Mouse (Mus musculus) MEL (cell line): Measurements from ENCODE around the gene Gm13696. TPM values are rescaled to one million over a fixed set of nuclear protein-coding genes. Genes with fewer than 3 reads are reported as not detected.
"Not testable (repeated sequence)": the region's sequence is repeated elsewhere in the genome, so short reads cannot be mapped to it uniquely, and the experiment has no call there.

ENCODE experiments used
- DNase-seq: peaks from one replicate; pipeline ENCODE4 v3.0.0; 2011; ENCODE audit warnings: low read depth, low spot score
- H3K27ac ChIP-seq: 2 replicates; pipeline ENCODE4 v1.5.1; 2012; ENCODE audit warnings: low read depth, mild to moderate bottlenecking, control low read depth, low read length, moderate library complexity; ENCODE audit not compliant: control insufficient read depth
- H3K27me3 ChIP-seq, 2 experiments: fragments of 150-350 bp in 1 of 2; sonication (generic) in 1 of 2; 2 replicates each; pipeline ENCODE4 v1.6.1; 2012; ENCODE audit warnings: low read length in 2 of 2, mild to moderate bottlenecking in 2 of 2, improper control_type of control experiment in 1 of 2, moderate library complexity in 1 of 2; ENCODE audit not compliant: insufficient read depth in 2 of 2, control insufficient read depth in 1 of 2
- H3K36me3 ChIP-seq, 2 experiments: 2 replicates each; pipeline ENCODE4 v1.6.1; 2012 to 2014; ENCODE audit warnings: low read length in 2 of 2, improper control_type of control experiment in 1 of 2, inconsistent platforms in 1 of 2, mild to moderate bottlenecking in 1 of 2; ENCODE audit not compliant: insufficient read depth in 2 of 2, control insufficient read depth in 1 of 2
- H3K4me1 ChIP-seq, 2 experiments: fragments of 150-350 bp in 1 of 2; sonication (generic) in 1 of 2; 2 replicates each; pipeline ENCODE4 v1.6.1; 2012; ENCODE audit warnings: low read length in 2 of 2, improper control_type of control experiment in 1 of 2, mild to moderate bottlenecking in 1 of 2; ENCODE audit not compliant: insufficient read depth in 2 of 2, control insufficient read depth in 1 of 2
- H3K4me3 ChIP-seq, 2 experiments: fragments of 150-350 bp in 1 of 2; sonication (generic) in 1 of 2; 2 replicates each; pipeline ENCODE4 v1.5.1; 2012; ENCODE audit warnings: low read depth in 2 of 2, low read length in 2 of 2, mild to moderate bottlenecking in 2 of 2, moderate library complexity in 2 of 2, control low read depth in 1 of 2, improper control_type of control experiment in 1 of 2; ENCODE audit not compliant: control insufficient read depth in 1 of 2, insufficient read depth in 1 of 2
- H3K79me2 ChIP-seq: 2 replicates; pipeline ENCODE4 v1.6.1; 2012; ENCODE audit warnings: mild to moderate bottlenecking, low read length, moderate library complexity; ENCODE audit not compliant: control insufficient read depth, poor library complexity, insufficient read depth
- H3K9ac ChIP-seq: 2 replicates; pipeline ENCODE4 v1.6.1; 2012; ENCODE audit warnings: low read depth, mild to moderate bottlenecking, control low read depth, low read length, moderate library complexity; ENCODE audit not compliant: control insufficient read depth, poor library complexity, severe bottlenecking
- H3K9me3 ChIP-seq: fragments of 150-350 bp; sonication (generic); replicated peaks from 2 replicates; pipeline ENCODE4 v1.6.1; 2012; ENCODE audit warnings: mild to moderate bottlenecking, low read length, improper control_type of control experiment, moderate library complexity; ENCODE audit not compliant: insufficient read depth
- BHLHE40 ChIP-seq: IDR thresholded peaks from 2 replicates; pipeline ENCODE4 v1.6.1; 2012; ENCODE audit warnings: low read depth, mild to moderate bottlenecking, inconsistent platforms, low read length, improper control_type of control experiment, borderline replicate concordance
- CHD1 ChIP-seq: IDR thresholded peaks from 2 replicates; pipeline ENCODE4 v1.6.1; 2012; ENCODE audit warnings: low read depth, mild to moderate bottlenecking, inconsistent platforms, low read length, improper control_type of control experiment
- CHD2 ChIP-seq: IDR thresholded peaks from 2 replicates; pipeline ENCODE4 v1.6.1; 2011; ENCODE audit warnings: low read length, improper control_type of control experiment
- ELF1 ChIP-seq: IDR thresholded peaks from 2 replicates; pipeline ENCODE4 v1.6.1; 2014; ENCODE audit warnings: low read depth, mild to moderate bottlenecking, inconsistent platforms, low read length, improper control_type of control experiment, moderate library complexity
- GABPA ChIP-seq: IDR thresholded peaks from 2 replicates; pipeline ENCODE4 v1.6.1; 2012; ENCODE audit warnings: low read depth, mild to moderate bottlenecking, inconsistent platforms, low read length, improper control_type of control experiment, moderate library complexity
- JUND ChIP-seq: IDR thresholded peaks from 2 replicates; pipeline ENCODE4 v1.6.1; 2011; ENCODE audit warnings: low read depth, mild to moderate bottlenecking, improper control_type of control experiment, low read length
- KAT2A ChIP-seq: conservative IDR thresholded peaks from 2 replicates; pipeline ENCODE4 v1.6.1; 2012; ENCODE audit warnings: low read depth, low read length, improper control_type of control experiment, inconsistent platforms
- MAX ChIP-seq: IDR thresholded peaks from 2 replicates; pipeline ENCODE4 v1.6.1; 2011; ENCODE audit warnings: low read length, improper control_type of control experiment
- MEF2A ChIP-seq: IDR thresholded peaks from 2 replicates; pipeline ENCODE4 v1.6.1; 2014; ENCODE audit warnings: low read depth, mild to moderate bottlenecking, inconsistent platforms, low read length, improper control_type of control experiment; ENCODE audit not compliant: poor library complexity, insufficient replicate concordance, severe bottlenecking; ENCODE audit errors: extremely low read depth
- MYC ChIP-seq: IDR thresholded peaks from 2 replicates; pipeline ENCODE4 v1.6.1; 2011; ENCODE audit warnings: low read depth, mild to moderate bottlenecking, low read length, improper control_type of control experiment, moderate library complexity
- POLR2AphosphoS5 ChIP-seq: IDR thresholded peaks from 2 replicates; pipeline ENCODE4 v1.6.1; 2012; ENCODE audit warnings: low read depth, borderline replicate concordance, mild to moderate bottlenecking, inconsistent platforms, low read length, moderate library complexity, mixed read lengths
- RAD21 ChIP-seq: IDR thresholded peaks from 2 replicates; pipeline ENCODE4 v1.6.1; 2011; ENCODE audit warnings: mild to moderate bottlenecking, low read depth, low read length, improper control_type of control experiment
- TBP ChIP-seq: IDR thresholded peaks from 2 replicates; pipeline ENCODE4 v1.8.0; 2011; ENCODE audit warnings: low read depth, low read length, improper control_type of control experiment
- USF1 ChIP-seq: IDR thresholded peaks from 2 replicates; pipeline ENCODE4 v1.6.1; 2014; ENCODE audit warnings: low read depth, mild to moderate bottlenecking, inconsistent platforms, low read length, improper control_type of control experiment, moderate library complexity
- USF2 ChIP-seq, 2 experiments: IDR thresholded peaks; 2 replicates each; pipeline ENCODE4 v1.6.1; 2011 to 2012; ENCODE audit warnings: improper control_type of control experiment in 2 of 2, low read length in 2 of 2, borderline replicate concordance in 1 of 2, inconsistent platforms in 1 of 2, low read depth in 1 of 2, mild to moderate bottlenecking in 1 of 2; ENCODE audit not compliant: insufficient read depth in 1 of 2
- ZMIZ1 ChIP-seq: IDR thresholded peaks from 2 replicates; pipeline ENCODE4 v1.6.1; 2012; ENCODE audit warnings: low read depth, mild to moderate bottlenecking, inconsistent platforms, low read length, improper control_type of control experiment, moderate library complexity
- ZNF384 ChIP-seq: IDR thresholded peaks from 2 replicates; pipeline ENCODE4 v1.6.1; 2012; ENCODE audit warnings: low read depth, mild to moderate bottlenecking, inconsistent platforms, low read length, improper control_type of control experiment
- polyA plus RNA-seq, 2 experiments: library from polyadenylated mRNA; stranded (reverse) in 1 of 2; unstranded in 1 of 2; fragments of >175 nt in 1 of 2; fragments of >200 nt in 1 of 2; gene quantifications; 2 replicates each; pipeline versions ENCODE4 v1.2.1 to v1.2.4; 2012; ENCODE audit warnings: low replicate concordance in 2 of 2, low read depth in 1 of 2; ENCODE audit not compliant: insufficient read length in 2 of 2, insufficient read depth in 1 of 2, missing spikeins in 1 of 2
- total RNA-seq: library from RNA; depleted of rRNA; stranded (reverse); fragments of 300-350 nt; gene quantifications from 2 replicates; pipeline ENCODE4 v1.2.3, GENCODE M21; 2012; rRNA removed

Gene Gm13696
- total RNA-seq (0.08 TPM in 1 of 2 replicates, not detected in the other), polyA plus RNA-seq (under 1 TPM in 1 of 2 experiments, not detected in 1; 0.08 TPM)

DNA sequence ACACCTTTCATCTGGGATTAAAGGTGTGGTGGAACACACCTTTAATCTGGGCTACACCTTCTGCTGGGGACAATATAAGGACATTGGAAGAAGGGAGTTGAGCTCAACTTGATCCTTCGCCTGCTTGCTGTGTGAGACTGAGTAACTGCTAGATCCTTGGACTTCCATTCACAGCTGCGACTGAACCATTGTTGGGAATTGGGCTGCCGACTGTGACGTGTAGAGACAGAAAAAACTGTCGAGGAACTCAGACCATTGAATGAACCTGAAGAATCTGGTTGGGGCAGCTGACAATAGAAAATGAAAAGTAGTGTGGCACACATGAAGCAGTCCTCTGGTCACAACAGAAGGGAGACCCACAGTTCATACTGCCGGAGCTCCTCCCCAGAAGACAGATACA lies at the start of gene Gm13696:
Gene Gm13696, plus strand, starts transcription at position 301 of the 400 bp plus-strand sequence.
- not testable (repeated sequence) for H3K36me3 ChIP-seq, H3K27me3 ChIP-seq, H3K79me2 ChIP-seq, H3K4me1 ChIP-seq, H3K27ac ChIP-seq, DNase-seq, H3K4me3 ChIP-seq, H3K9me3 ChIP-seq, H3K9ac ChIP-seq

DNA sequence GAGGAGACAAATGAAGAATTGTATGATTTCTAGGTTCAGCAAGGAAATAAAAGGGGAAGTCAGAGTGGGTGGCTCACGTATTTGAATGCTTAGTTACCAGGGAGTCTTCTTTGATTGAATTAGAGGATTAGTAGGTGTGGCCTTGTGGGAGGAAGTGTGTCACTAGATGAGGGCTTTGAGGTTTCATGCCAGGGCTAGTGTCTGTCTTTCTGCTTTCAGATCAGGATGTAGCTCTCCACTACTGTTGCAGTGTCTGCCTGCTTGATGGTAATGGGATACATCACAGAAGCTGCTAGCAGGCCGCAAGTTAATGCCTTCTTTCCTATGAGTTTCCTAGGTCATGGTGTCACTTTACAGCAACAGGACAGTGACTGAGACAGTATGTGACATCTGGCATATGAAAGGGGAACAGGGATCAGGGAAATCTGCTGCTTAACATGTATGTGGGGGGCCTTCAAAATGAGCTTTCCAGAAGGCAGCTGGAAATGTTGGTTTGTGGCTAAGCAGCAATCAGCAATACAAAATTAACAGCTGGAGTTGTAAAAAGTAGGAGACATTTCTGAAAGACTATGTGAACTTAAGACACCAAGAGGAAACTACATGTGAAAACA lies 43.3 kb upstream of the Gm13696 start:
- peaks cover 0 to 2% of the 10 kb centered on the region in 2 experiments; a peak in 1 of 4 replicates for H3K27me3 ChIP-seq
- peak; percentile 35 for DNase-seq
- no peaks in the 10 kb centered on the region for H3K36me3 ChIP-seq
- no peaks in the 10 kb centered on the region for H3K9me3 ChIP-seq
- H3K9ac ChIP-seq, result no peak overlapping the region
- no peak overlapping the region for H3K4me3 ChIP-seq
- H3K79me2 ChIP-seq, result no peaks in the 10 kb centered on the region
- no peaks in the 10 kb centered on the region for H3K4me1 ChIP-seq
- TF ChIP-seq ZNF384 (no peak), JUND (no peak), USF2 (IDR thresholded peaks at IDR 0.05; ENCODE audit: borderline replicate concordance in 1 of 2, insufficient read depth in 1 of 2, low read depth in 1 of 2, low read length in 2 of 2) (no peak), MAX (no peak), ZMIZ1 (no peak), GABPA (no peak), CHD1 (no peak), CHD2 (no peak), ELF1 (no peak), KAT2A (no peak), MYC (no peak), TBP (no peak), MEF2A (no peak), BHLHE40 (no peak), POLR2AphosphoS5 (no peak), RAD21 (no peak), USF1 (no peak)
- TF ChIP-seq, all 39 proteins: peak for 0
- H3K27ac ChIP-seq, result no peak overlapping the region
